Mouse (Mus musculus) hindbrain, embryonic 12.5 days (tissue): ENCODE results near the gene Psmd14. TPM values are rescaled to one million over a fixed set of nuclear protein-coding genes. Genes with fewer than 3 reads are reported as not detected.
A peak's percentile ranks its signal among the peaks of the same experiment; 100 is the strongest.

Experiments used
- ATAC-seq: fragments of 200-750 bp; cut with Nextera tagmentation; 2 replicates; pipeline ENCODE4 v1.8.0; 2017; ENCODE audit warnings: moderate TSS enrichment; ENCODE audit not compliant: low FRiP score
- H3K27ac ChIP-seq: fragments of 300-500 bp; sonication (generic); 2 replicates; pipeline ENCODE4 v1.5.1; 2016; ENCODE audit warnings: mild to moderate bottlenecking
- H3K27me3 ChIP-seq: fragments of 300-500 bp; sonication (generic); 2 replicates; pipeline ENCODE4 v1.6.1; 2016; ENCODE audit warnings: mild to moderate bottlenecking
- H3K36me3 ChIP-seq: fragments of 300-500 bp; sonication (generic); 2 replicates; pipeline ENCODE4 v1.6.1; 2016; ENCODE audit warnings: mild to moderate bottlenecking
- H3K4me1 ChIP-seq: fragments of 300-500 bp; sonication (generic); 2 replicates; pipeline ENCODE4 v1.6.1; 2016
- H3K4me2 ChIP-seq: fragments of 300-500 bp; sonication (generic); replicated peaks from 2 replicates; pipeline ENCODE4 v1.6.1; 2016; ENCODE audit warnings: mild to moderate bottlenecking
- H3K4me3 ChIP-seq: fragments of 300-500 bp; sonication (generic); 2 replicates; pipeline ENCODE4 v1.5.1; 2016; ENCODE audit warnings: mild to moderate bottlenecking
- H3K9ac ChIP-seq: fragments of 300-500 bp; sonication (generic); 2 replicates; pipeline ENCODE4 v1.6.1; 2016; ENCODE audit warnings: mild to moderate bottlenecking, moderate library complexity
- H3K9me3 ChIP-seq: fragments of 300-500 bp; sonication (generic); replicated peaks from 2 replicates; pipeline ENCODE4 v1.6.1; 2016; ENCODE audit warnings: mild to moderate bottlenecking
- WGBS: fragments of 180-500 bp; shearing (Covaris S2); methylation state at CpG from one replicate; pipeline ENCODE4 v1.1.7; 2016; 5-methylcytosine and 5-hydroxymethylcytosine counted together
- polyA plus RNA-seq: library from polyadenylated mRNA; unstranded; fragments of >200 nt; fragmentation: Nextera tagmentation; extraction: Ambion mirVana; gene quantifications from 2 replicates; pipeline ENCODE4 v1.2.1, GENCODE M21; 2016

The Psmd14 gene
- polyA plus RNA-seq = 208 and 214 TPM in 2 replicates

GRCm38 (mm10) chr2:61711108-61712040 lies at the start of gene Psmd14:
Gene Psmd14 (plus strand): TSS chr2:61711694.
- peak within 1 kb of the TSS; percentile 93 for H3K9ac ChIP-seq
- peak; percentile 98 for ATAC-seq
- peak within 1 kb of the TSS; percentile 91 for H3K27ac ChIP-seq
- H3K4me1 ChIP-seq = peaks cover 12% of the 10 kb centered on the region
- H3K4me2 ChIP-seq = peak within 1 kb of the TSS; percentile 70
- no peaks in the 10 kb centered on the region for H3K27me3 ChIP-seq
- H3K4me3 ChIP-seq = peak within 1 kb of the TSS; percentile 92
- no peaks in the 10 kb centered on the region for H3K9me3 ChIP-seq
- 0 out of 2 replicates have a peak, but pooled peaks cover 3% of the 10 kb centered on the region for H3K36me3 ChIP-seq
- WGBS = 6% methylated on average over 44 of the region's 52 CpGs

- H3K27me3 ChIP-seq = no peaks in the 10 kb centered on the region
- no peak overlapping the region for H3K4me2 ChIP-seq
- H3K27ac ChIP-seq = no peak overlapping the region
- 85% methylated on average over 10 of the region's 10 CpGs for WGBS
- H3K9ac ChIP-seq = no peak overlapping the region
- no peaks in the 10 kb centered on the region for H3K4me1 ChIP-seq
- no peaks in the 10 kb centered on the region for H3K9me3 ChIP-seq
- no peak for ATAC-seq
- no peak overlapping the region for H3K4me3 ChIP-seq
- no peaks in the 10 kb centered on the region for H3K36me3 ChIP-seq
These were observed 48.7 kb upstream of the Psmd14 start for GRCm38 (mm10) chr2:61662833-61663232.

DNA sequence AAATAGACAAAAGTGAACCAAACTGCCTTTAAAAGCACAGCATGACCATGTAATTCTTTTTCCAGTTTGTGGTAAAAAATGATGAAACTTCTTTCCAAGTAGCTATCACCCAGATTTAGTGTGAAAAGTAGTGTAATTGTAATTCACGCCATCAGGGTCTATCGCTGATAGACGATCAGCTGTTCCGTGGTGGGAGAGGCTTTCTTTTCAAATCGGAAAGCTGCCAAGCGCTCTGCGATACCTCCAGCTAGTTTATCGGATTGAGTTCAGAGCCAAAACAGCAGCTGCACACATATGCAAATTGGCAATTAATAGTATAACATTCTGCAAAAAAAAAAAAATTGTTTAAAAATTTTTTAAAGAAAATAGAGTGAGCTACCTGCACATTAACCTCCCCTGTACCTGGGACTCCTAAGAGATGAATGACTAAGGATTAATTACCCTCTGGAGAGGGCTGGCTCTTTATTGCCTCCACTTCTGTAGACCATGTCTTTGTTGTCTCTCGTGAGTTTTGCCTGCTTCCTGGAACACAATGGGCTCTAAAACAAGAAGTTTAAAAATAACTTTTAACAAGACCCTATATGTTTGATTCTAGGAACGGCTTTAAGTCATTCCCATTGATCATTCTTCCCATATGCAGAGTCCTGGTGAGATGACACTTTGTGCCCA lies 47.8 kb upstream of the Psmd14 start:
- no peaks in the 10 kb centered on the region for H3K4me1 ChIP-seq
- H3K9me3 ChIP-seq = no peaks in the 10 kb centered on the region
- no peak overlapping the region for H3K9ac ChIP-seq
- H3K4me3 ChIP-seq = no peak overlapping the region
- ATAC-seq = no peak
- 72% methylated on average over 10 of the region's 10 CpGs for WGBS
- H3K27me3 ChIP-seq = no peaks in the 10 kb centered on the region
- H3K27ac ChIP-seq = no peak overlapping the region
- no peak overlapping the region for H3K4me2 ChIP-seq
- H3K36me3 ChIP-seq = no peaks in the 10 kb centered on the region

- H3K9me3 ChIP-seq = no peaks in the 10 kb centered on the region
- 83% methylated on average over 7 of the region's 7 CpGs for WGBS
- H3K27me3 ChIP-seq = no peaks in the 10 kb centered on the region
- H3K4me1 ChIP-seq = no peaks in the 10 kb centered on the region
- H3K9ac ChIP-seq = no peak overlapping the region
- no peak overlapping the region for H3K27ac ChIP-seq
- no peak overlapping the region for H3K4me3 ChIP-seq
- no peak overlapping the region for H3K4me2 ChIP-seq
- no peak for ATAC-seq
- no peaks in the 10 kb centered on the region for H3K36me3 ChIP-seq
These were observed 44.1 kb upstream of the Psmd14 start for GRCm38 (mm10) chr2:61667420-61667819.

DNA sequence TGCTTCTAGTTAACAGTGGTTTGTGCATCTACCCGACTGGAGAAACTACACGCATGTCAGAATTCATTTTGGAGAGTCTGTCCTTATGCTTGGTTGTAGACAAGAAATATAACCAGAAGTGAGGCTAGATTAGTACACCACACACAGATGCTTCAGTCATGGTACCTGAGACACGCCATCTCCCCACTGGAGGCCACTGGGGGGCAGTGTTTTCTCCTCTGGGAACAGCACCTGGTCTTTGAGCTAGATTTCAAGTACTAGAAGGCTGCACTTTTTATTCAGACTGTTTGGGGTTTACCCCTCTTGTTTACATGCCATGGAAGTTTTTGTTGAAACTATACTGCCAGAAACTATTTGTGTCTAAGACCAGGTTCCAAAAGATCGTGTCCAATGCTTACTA lies 43.2 kb upstream of the Psmd14 start:
- no peaks in the 10 kb centered on the region for H3K36me3 ChIP-seq
- no peak overlapping the region for H3K27ac ChIP-seq
- no peak overlapping the region for H3K4me2 ChIP-seq
- no peaks in the 10 kb centered on the region for H3K9me3 ChIP-seq
- H3K9ac ChIP-seq = no peak overlapping the region
- 29% methylated on average over 4 of the region's 4 CpGs for WGBS
- H3K27me3 ChIP-seq = no peaks in the 10 kb centered on the region
- no peaks in the 10 kb centered on the region for H3K4me1 ChIP-seq
- no peak overlapping the region for H3K4me3 ChIP-seq
- no peak for ATAC-seq

GRCm38 (mm10) chr2:61674555-61674954 lies 36.9 kb upstream of the Psmd14 start:
- no peaks in the 10 kb centered on the region for H3K9me3 ChIP-seq
- WGBS = 88% methylated on average over 3 of the region's 3 CpGs
- no peak overlapping the region for H3K27ac ChIP-seq
- no peak overlapping the region for H3K4me3 ChIP-seq
- ATAC-seq = no peak
- no peaks in the 10 kb centered on the region for H3K27me3 ChIP-seq
- H3K36me3 ChIP-seq = no peaks in the 10 kb centered on the region
- H3K4me1 ChIP-seq = no peaks in the 10 kb centered on the region
- no peak overlapping the region for H3K4me2 ChIP-seq
- H3K9ac ChIP-seq = no peak overlapping the region

DNA sequence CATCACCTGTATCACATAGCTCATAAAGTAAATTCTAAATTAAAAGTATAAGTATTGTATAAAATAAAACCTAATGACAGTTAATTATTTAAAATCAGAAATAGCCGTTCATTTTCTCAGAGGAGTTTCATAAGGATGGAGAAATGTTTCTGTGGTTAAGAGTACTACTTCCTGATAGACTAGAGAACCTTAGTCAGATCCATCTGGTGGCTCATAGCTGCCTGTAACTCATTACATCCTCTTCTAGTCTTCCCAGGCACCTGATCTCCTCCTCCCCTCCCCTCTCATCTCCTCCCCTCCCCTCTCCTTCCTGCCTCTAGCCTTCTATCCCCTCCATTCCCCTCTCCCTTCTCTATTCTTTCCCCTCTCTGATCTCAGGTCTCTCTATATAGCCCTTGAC lies 29.9 kb upstream of the Psmd14 start:
- Histone ChIP-seq H3K9ac (no peak overlapping the region), H3K4me1 (no peaks in the 10 kb centered on the region), H3K9me3 (no peaks in the 10 kb centered on the region), H3K4me3 (no peak overlapping the region), H3K27me3 (no peaks in the 10 kb centered on the region), H3K36me3 (no peaks in the 10 kb centered on the region), H3K27ac (no peak overlapping the region), H3K4me2 (no peak overlapping the region)
- 96% methylated on average over 1 of the region's 1 CpGs for WGBS
- no peak for ATAC-seq

DNA sequence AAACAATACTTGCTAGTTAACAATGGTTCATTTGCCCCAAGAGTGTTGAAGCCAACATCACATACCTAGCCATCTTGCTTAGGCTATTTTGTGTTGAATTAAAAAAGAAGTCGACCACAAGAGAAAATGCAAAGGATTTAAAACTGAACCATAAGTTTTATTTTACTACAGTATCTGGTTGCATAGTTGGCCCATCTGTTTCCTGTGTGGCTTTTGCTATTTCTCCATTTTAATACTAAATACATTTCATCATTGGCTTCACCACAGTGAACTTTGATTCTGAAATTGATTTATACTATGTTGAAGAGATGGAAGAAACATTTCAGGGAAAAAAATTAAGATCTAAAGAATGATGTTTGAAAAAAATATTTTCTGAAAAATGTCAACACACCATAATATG lies 25.0 kb upstream of the Psmd14 start:
- WGBS = 82% methylated on average over 1 of the region's 1 CpGs
- no peak for ATAC-seq
- H3K4me2 ChIP-seq = no peak overlapping the region

DNA sequence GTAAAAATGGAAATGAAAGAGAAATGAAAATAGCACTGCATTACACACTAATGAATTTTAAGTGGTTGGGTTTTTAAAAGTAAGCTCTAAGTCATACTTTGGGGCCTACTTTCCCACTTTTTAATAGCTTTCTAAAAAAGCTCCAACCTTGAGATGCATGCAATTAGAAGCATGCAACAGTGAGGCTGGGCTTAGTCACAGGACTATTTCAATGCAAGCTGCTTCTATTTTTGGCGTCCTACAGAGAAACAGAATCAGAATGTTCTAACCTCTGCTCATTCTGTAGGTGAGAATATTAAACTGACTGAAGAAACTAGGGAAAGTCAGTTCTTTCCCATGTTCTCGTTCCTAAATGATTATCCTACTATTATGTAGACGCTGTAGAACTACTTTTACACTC lies 22.4 kb upstream of the Psmd14 start:
- WGBS = 87% methylated on average over 3 of the region's 3 CpGs
- H3K9ac ChIP-seq = no peak overlapping the region
- H3K27ac ChIP-seq = no peak overlapping the region
- no peaks in the 10 kb centered on the region for H3K27me3 ChIP-seq
- no peaks in the 10 kb centered on the region for H3K36me3 ChIP-seq
- no peak for ATAC-seq
- no peaks in the 10 kb centered on the region for H3K9me3 ChIP-seq
- no peak overlapping the region for H3K4me2 ChIP-seq
- no peak overlapping the region for H3K4me3 ChIP-seq
- H3K4me1 ChIP-seq = no peaks in the 10 kb centered on the region

More for the DNA sequence above, 25.0 kb upstream of the Psmd14 start:
- no peaks in the 10 kb centered on the region for H3K27me3 ChIP-seq
- H3K4me1 ChIP-seq = no peaks in the 10 kb centered on the region
- H3K27ac ChIP-seq = no peak overlapping the region
- H3K9me3 ChIP-seq = no peaks in the 10 kb centered on the region
- no peak overlapping the region for H3K4me3 ChIP-seq
- no peaks in the 10 kb centered on the region for H3K36me3 ChIP-seq
- no peak overlapping the region for H3K9ac ChIP-seq

DNA sequence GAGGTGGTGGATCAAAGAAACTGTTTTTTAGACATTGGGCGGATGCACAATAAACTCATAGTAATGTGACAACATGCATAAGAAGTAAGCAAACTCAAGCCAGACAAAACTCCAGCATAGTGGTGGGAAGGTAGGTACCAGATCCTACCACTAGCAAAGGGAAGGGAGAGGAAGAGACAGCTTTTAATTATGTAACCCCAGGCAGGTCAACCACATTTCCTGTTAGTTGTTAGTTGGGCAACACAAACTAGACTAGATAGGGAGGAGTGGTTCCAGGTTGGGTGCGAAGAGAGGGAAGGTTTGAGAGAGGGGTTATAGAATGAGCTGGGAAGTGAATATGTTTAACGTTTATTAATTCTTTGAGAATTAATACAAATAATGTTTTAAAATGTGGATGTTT lies 1.9 kb upstream of the Psmd14 start:
- Histone ChIP-seq H3K27me3 (no peaks in the 10 kb centered on the region), H3K9me3 (no peaks in the 10 kb centered on the region), H3K9ac (no peak overlapping the region), H3K36me3 (0 out of 2 replicates have a peak, but pooled peaks cover 3% of the 10 kb centered on the region), H3K4me1 (peaks cover 12% of the 10 kb centered on the region), H3K4me3 (no peak overlapping the region), H3K27ac (no peak overlapping the region), H3K4me2 (no peak overlapping the region)
- 92% methylated on average over 3 of the region's 3 CpGs for WGBS
- no peak for ATAC-seq

GRCm38 (mm10) chr2:61712526-61712925 lies 1.0 kb downstream of the Psmd14 start:
- Histone ChIP-seq H3K4me2 (peak overlapping the region; percentile 70), H3K9me3 (no peaks in the 10 kb centered on the region), H3K9ac (peak overlapping the region; percentile 93; the same call in 1 of the 2 replicates), H3K36me3 (0 out of 2 replicates have a peak, but pooled peaks cover 3% of the 10 kb centered on the region), H3K27me3 (no peaks in the 10 kb centered on the region), H3K27ac (no peak overlapping the region), H3K4me3 (peak overlapping the region; percentile 92), H3K4me1 (peaks cover 12% of the 10 kb centered on the region)
- ATAC-seq = no peak
- WGBS = 54% methylated on average over 3 of the region's 3 CpGs

- ATAC-seq = no peak
- Histone ChIP-seq H3K4me1 (no peaks in the 10 kb centered on the region), H3K36me3 (no peaks in the 10 kb centered on the region), H3K27me3 (no peaks in the 10 kb centered on the region), H3K9ac (no peak overlapping the region), H3K4me3 (no peak overlapping the region), H3K27ac (no peak overlapping the region), H3K4me2 (no peak overlapping the region), H3K9me3 (no peaks in the 10 kb centered on the region)
- WGBS = 91% methylated on average over 4 of the region's 4 CpGs
These were observed 11.0 kb downstream of the Psmd14 start for GRCm38 (mm10) chr2:61722401-61722982.
